Mouse (Mus musculus) spleen, adult 2 months (tissue): ENCODE results near the gene Pawr.

Source experiments
- CTCF ChIP-seq: fragments of 200-500 bp; IDR thresholded peaks from 2 replicates; pipeline ENCODE4 v1.5.1; 2011; ENCODE audit warnings: mild to moderate bottlenecking, inconsistent platforms; ENCODE audit not compliant: insufficient read depth, insufficient read length, insufficient replicate concordance; ENCODE audit errors: extremely low read depth
- POLR2A ChIP-seq: fragments of 200-500 bp; IDR thresholded peaks from 2 replicates; pipeline ENCODE4 v1.6.1; 2011; ENCODE audit warnings: low read depth, low read length, inconsistent platforms

GRCm38 (mm10) chr10:108286658-108287437 is 45.1 kb upstream of the Pawr start:
- TF ChIP-seq CTCF (no peak), POLR2A (no peak)
